11 mouse cellular contexts compared by ENCODE assay signal in the genomic region with DNA sequence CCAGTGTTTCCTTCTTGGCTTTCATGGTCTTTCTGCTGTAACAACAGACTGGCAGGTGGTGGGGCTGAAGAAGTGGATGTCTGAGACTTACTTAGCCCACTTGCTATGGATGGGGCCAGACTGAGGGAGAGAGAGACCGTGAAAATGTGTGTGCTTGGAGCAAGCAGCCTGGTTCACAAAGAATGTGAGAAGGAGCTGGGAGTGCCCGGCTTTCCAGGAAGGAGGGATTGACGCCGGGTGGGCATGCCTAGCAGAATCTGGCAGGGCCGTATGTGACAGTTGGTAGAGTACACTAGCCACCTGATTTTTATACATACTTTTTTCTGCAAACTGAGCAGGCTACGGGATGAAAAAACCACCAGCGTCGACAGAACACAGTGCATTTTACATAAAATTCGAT. TPM values are rescaled to one million over a fixed set of nuclear protein-coding genes. Genes with fewer than 3 reads are reported as not detected.
DNase-seq lines count a peak whose midpoint lies in the region; ATAC-seq and TF ChIP-seq lines count a peak whose summit lies in the region.
"Had no signal": no experiment of that assay in that cellular context is flagged by ENCODE, and none has a peak within 500 bp of the region (broad histone marks: within the 10 kb centered on the region; RNA-seq: fewer than 3 reads in every experiment).

No protein-coding gene starts in this region.

- TF ChIP-seq CTCF in cerebellum, adult 2 months (IDR thresholded peaks at IDR 0.05; ENCODE audit: borderline replicate concordance, insufficient read depth, low read depth, low read length) = no peak

- WGBS in cerebellum, adult 2 months = 12% methylated on average over 9 of the region's 9 CpGs
- WGBS in lung, embryonic 16.5 days = 30% methylated on average over 9 of the region's 9 CpGs
- 34% methylated on average over 9 of the region's 9 CpGs for WGBS in intestine, embryonic 14.5 days
- 30% methylated on average over 9 of the region's 9 CpGs for WGBS in neural tube, embryonic 15.5 days

- ATAC-seq in lung, embryonic 16.5 days (ENCODE audit: low read depth) = peak; percentile 35; the same call in 1 of the 2 replicates
- ATAC-seq in intestine, embryonic 14.5 days (replicated peaks; ENCODE audit: low FRiP score, low TSS enrichment, low read depth) = no peak
- no peak for ATAC-seq in neural tube, embryonic 15.5 days (ENCODE audit: low FRiP score)
- ATAC-seq in cerebellum, adult (ENCODE audit: insufficient number of reproducible peaks, low FRiP score, low TSS enrichment) = no peak

- no peaks in the 10 kb centered on the region for H3K27me3 ChIP-seq in cerebellum, adult 2 months (ENCODE audit: control insufficient read depth, insufficient read depth, low read length)
- H3K27me3 ChIP-seq in lung, embryonic 16.5 days (ENCODE audit: control insufficient read depth, insufficient read depth, low read depth, low read length) = peaks cover 8% of the 10 kb centered on the region
- peaks cover 19% of the 10 kb centered on the region for H3K27me3 ChIP-seq in intestine, embryonic 14.5 days (replicated peaks; ENCODE audit: control insufficient read depth, insufficient read depth, low read length)
- H3K27me3 ChIP-seq in neural tube, embryonic 15.5 days (replicated peaks) = peaks cover 15% of the 10 kb centered on the region; the same call in 1 of the 2 replicates

- H3K27ac ChIP-seq in cerebellum, adult 2 months (ENCODE audit: insufficient read depth, low read length) = no peak overlapping the region
- no peak overlapping the region for H3K27ac ChIP-seq in lung, embryonic 16.5 days (ENCODE audit: low read length)
- H3K27ac ChIP-seq in intestine, embryonic 14.5 days (ENCODE audit: low read depth) = no peak overlapping the region
- H3K27ac ChIP-seq in neural tube, embryonic 15.5 days (replicated peaks) = 0 out of 2 replicates have a peak overlapping the region, but pooled peaks have one; percentile 2
- H3K27ac ChIP-seq: liver, embryonic 15.5 days had no signal

- DNase-seq in cerebellum, adult 2 months = no peak
- DNase-seq in cerebellum, postnatal 25 days = no peak
- DNase-seq in lung, postnatal 4 days = no peak
- no peak for DNase-seq in intestine, embryonic 14.5 days (ENCODE audit: low spot score)
- no peak for DNase-seq in urinary bladder, adult 2 months (ENCODE audit: low spot score)
- DNase-seq: adrenal gland, postnatal 10 days; gastrocnemius, postnatal 36 days had no signal

- no peaks in the 10 kb centered on the region for H3K9me3 ChIP-seq in lung, embryonic 16.5 days (ENCODE audit: control insufficient read depth, low read length)
- no peaks in the 10 kb centered on the region for H3K9me3 ChIP-seq in intestine, embryonic 14.5 days (ENCODE audit: control insufficient read depth, low read length)
- H3K9me3 ChIP-seq in neural tube, embryonic 15.5 days (replicated peaks) = no peaks in the 10 kb centered on the region
- H3K9me3 ChIP-seq: liver, embryonic 15.5 days had no signal

- H3K4me1 ChIP-seq in cerebellum, adult 2 months (ENCODE audit: control insufficient read depth, insufficient read depth, low read length) = peaks cover 6% of the 10 kb centered on the region; the same call in 1 of the 2 replicates
- peaks cover 12% of the 10 kb centered on the region; the same call in 1 of the 2 replicates for H3K4me1 ChIP-seq in lung, embryonic 16.5 days (replicated peaks; ENCODE audit: control insufficient read depth, insufficient read depth, low read length)
- H3K4me1 ChIP-seq in intestine, embryonic 14.5 days (replicated peaks; ENCODE audit: control insufficient read depth, insufficient read depth, low read length) = peaks cover 9% of the 10 kb centered on the region
- peaks cover 48% of the 10 kb centered on the region for H3K4me1 ChIP-seq in neural tube, embryonic 15.5 days
- H3K4me1 ChIP-seq: liver, embryonic 15.5 days had no signal

- peak overlapping the region; percentile 22 for H3K4me3 ChIP-seq in cerebellum, adult 2 months (replicated peaks; ENCODE audit: insufficient read depth, low read depth, low read length)
- H3K4me3 ChIP-seq in lung, embryonic 16.5 days (ENCODE audit: low read length) = peak overlapping the region; percentile 43
- peak overlapping the region; percentile 6; the same call in 1 of the 2 replicates for H3K4me3 ChIP-seq in intestine, embryonic 14.5 days (ENCODE audit: low read depth, low read length)
- H3K4me3 ChIP-seq in neural tube, embryonic 15.5 days (replicated peaks) = peak overlapping the region; percentile 30
- H3K4me3 ChIP-seq: liver, embryonic 15.5 days had no signal

- no peak for TF ChIP-seq POLR2A in cerebellum, adult 2 months (IDR thresholded peaks at IDR 0.05; ENCODE audit: borderline replicate concordance, insufficient read depth, low read length)

- H3K36me3 ChIP-seq in lung, embryonic 16.5 days (ENCODE audit: control insufficient read depth, insufficient read depth, low read length) = no peaks in the 10 kb centered on the region
- H3K36me3 ChIP-seq in intestine, embryonic 14.5 days (ENCODE audit: control insufficient read depth, insufficient read depth, low read length) = no peaks in the 10 kb centered on the region
- no peaks in the 10 kb centered on the region for H3K36me3 ChIP-seq in neural tube, embryonic 15.5 days
- H3K36me3 ChIP-seq: liver, embryonic 15.5 days had no signal

- peak overlapping the region; percentile 62 for H3K4me2 ChIP-seq in lung, embryonic 16.5 days (ENCODE audit: low read depth, low read length)
- H3K4me2 ChIP-seq in intestine, embryonic 14.5 days (ENCODE audit: low read length) = peak overlapping the region; percentile 42
- H3K4me2 ChIP-seq in neural tube, embryonic 15.5 days = peak overlapping the region; percentile 63
- H3K4me2 ChIP-seq: liver, embryonic 15.5 days had no signal

- H3K9ac ChIP-seq in lung, embryonic 16.5 days (ENCODE audit: low read length) = peak overlapping the region; percentile 51; the same call in 1 of the 2 replicates
- H3K9ac ChIP-seq in intestine, embryonic 14.5 days (ENCODE audit: low read length) = 0 out of 2 replicates have a peak overlapping the region, but pooled peaks have one; percentile 5
- H3K9ac ChIP-seq in neural tube, embryonic 15.5 days (replicated peaks) = peak overlapping the region; percentile 36
- H3K9ac ChIP-seq: liver, embryonic 15.5 days had no signal

RNA-seq across cellular contexts. Expression of a gene that starts 0.5 kb away (rescaled TPM):
- polyA plus RNA-seq in cerebellum, adult 2 months (2012; rRNA removed) = 0.52 and 1.7 TPM in 2 replicates
- polyA plus RNA-seq in lung, embryonic 16.5 days (2015; fragmentation: Nextera tagmentation; extraction: Ambion mirVana) = 7.9 and 13.3 TPM in 2 replicates
- polyA plus RNA-seq in intestine, embryonic 14.5 days (2014; fragmentation: Nextera tagmentation; extraction: Ambion mirVana) = not detected in 2 replicates
- 0.36 and 0.65 TPM in 2 replicates for polyA plus RNA-seq in neural tube, embryonic 15.5 days (2015; fragmentation: Nextera tagmentation; extraction: Ambion mirVana)
- 0.10 TPM in 2 replicates for polyA plus RNA-seq in urinary bladder, adult 2 months (2012; rRNA removed)
- polyA plus RNA-seq: liver, embryonic 15.5 days had no signal

RNA-seq across cellular contexts. Expression of a gene that starts 4.6 kb away (rescaled TPM):
- polyA plus RNA-seq in cerebellum, adult 2 months (2012; rRNA removed) = 2.6 and 3.1 TPM in 2 replicates
- 0.68 and 0.84 TPM in 2 replicates for polyA plus RNA-seq in lung, embryonic 16.5 days (2015; fragmentation: Nextera tagmentation; extraction: Ambion mirVana)
- polyA plus RNA-seq in intestine, embryonic 14.5 days (2014; fragmentation: Nextera tagmentation; extraction: Ambion mirVana) = 1.2 and 1.3 TPM in 2 replicates
- polyA plus RNA-seq in neural tube, embryonic 15.5 days (2015; fragmentation: Nextera tagmentation; extraction: Ambion mirVana) = 7.2 and 7.8 TPM in 2 replicates
- polyA plus RNA-seq in urinary bladder, adult 2 months (2012; rRNA removed) = 0.11 and 0.13 TPM in 2 replicates
- polyA plus RNA-seq: liver, embryonic 15.5 days had no signal
